Mouse (Mus musculus) mouse embryonic stem cell (cell line): Measurements from ENCODE around the gene Cep41.

Source experiments
- in situ Hi-C, 2 experiments: fragments of 300-500 bp; cut with MboI; formaldehyde crosslinking; loops; 1 replicate in 1 of 2; 3 replicates in 1 of 2; pipeline ENCODE4 v1.14.3; 2019 to 2020; ENCODE audit warnings: low sequenced_read_pairs in 2 of 2, low pct_unique_long_range_greater_than_20kb in 1 of 2, mixed read lengths in 1 of 2; ENCODE audit not compliant: unreplicated experiment in 1 of 2

The Cep41 gene

DNA sequence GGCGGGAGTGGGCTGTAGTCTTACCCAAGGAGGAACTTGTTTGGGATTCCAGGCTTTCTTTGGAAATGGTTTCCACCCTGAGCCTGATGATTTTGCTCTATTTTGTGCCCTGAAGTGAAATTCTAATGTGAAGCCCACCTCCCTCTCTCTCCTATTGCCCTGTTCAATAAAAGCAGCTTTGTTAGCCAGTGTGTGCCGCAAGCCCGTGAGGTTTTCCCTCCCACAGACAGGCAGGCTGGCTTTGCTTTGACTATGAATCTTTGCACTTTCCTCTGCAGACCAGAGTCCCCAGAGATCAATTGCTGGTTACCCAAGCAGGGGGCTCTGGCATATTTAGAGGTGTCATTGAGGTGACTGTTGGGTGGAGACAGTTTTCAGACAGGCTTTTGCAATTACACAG lies 49.1 kb downstream of the Cep41 start:
- in situ Hi-C loops = no loop called here

DNA sequence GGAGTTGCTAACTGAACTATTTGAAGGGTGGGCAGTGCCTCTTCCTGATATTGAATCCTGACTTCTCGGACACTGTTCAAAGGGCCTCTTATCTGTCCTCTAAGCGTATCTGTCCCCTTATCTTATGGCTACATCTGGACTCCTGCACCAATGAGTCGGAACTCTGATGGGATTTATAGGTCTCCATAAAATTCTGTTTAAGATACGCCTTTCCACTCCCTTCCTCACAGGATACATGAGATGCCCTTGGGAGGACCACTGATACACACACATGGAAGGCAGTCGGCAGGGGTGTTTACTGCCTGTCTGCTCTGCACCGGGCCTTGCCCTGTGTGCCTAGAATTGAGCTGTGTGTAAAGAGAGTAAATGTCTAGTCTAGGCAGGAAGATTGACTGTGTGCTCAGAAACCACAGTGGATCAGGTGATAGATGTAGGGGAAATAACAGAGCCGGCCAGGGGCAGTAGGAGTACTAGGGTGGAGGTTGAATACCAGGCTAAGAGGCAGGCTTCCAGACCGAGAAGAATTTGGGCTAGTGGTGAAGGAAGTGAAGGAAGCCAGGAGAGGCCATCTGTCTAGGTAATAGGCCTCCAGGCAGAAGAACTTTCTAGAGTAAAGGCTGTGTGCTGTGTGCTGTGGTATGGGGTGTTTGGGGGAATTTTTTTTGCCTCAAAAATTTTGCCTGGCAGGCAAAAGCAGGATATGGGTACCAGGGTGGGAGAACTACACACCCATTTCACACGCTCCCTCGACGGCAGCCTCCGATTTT lies 49.7 kb downstream of the Cep41 start:
- in situ Hi-C loops = no loop called here

DNA sequence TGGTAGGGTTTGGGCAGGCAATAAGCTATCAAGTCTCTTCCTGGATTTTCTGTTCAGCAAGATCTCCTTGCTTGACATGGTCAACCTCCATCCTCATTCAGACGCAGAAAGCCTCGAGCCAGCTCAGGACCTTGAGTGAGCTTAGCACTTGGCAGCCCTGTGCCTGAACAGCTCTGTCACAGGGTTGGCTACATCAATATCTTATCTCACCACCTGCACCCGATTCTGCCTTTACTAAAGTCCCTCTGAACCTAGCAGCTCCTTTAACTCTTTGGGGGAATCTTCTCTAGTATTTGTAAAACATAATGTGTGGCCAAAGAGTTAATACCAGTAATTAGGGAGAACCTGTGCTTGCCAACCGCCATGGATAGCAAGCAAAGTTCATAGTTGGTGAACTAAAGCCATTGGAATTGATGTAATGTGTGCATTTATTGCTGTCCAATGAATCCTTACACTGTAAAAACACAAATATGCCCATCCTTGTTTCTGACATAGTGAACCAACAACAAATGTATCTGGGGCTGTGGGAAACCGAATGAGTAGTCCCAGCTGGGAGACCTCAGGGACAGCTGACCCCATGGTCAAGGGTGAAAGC lies 54.8 kb downstream of the Cep41 start, which contains the start of gene Cpa1:
TSS of gene Cpa1 (plus strand) at position 545 of the 595 bp plus-strand sequence.
- in situ Hi-C loops = no loop called here

DNA sequence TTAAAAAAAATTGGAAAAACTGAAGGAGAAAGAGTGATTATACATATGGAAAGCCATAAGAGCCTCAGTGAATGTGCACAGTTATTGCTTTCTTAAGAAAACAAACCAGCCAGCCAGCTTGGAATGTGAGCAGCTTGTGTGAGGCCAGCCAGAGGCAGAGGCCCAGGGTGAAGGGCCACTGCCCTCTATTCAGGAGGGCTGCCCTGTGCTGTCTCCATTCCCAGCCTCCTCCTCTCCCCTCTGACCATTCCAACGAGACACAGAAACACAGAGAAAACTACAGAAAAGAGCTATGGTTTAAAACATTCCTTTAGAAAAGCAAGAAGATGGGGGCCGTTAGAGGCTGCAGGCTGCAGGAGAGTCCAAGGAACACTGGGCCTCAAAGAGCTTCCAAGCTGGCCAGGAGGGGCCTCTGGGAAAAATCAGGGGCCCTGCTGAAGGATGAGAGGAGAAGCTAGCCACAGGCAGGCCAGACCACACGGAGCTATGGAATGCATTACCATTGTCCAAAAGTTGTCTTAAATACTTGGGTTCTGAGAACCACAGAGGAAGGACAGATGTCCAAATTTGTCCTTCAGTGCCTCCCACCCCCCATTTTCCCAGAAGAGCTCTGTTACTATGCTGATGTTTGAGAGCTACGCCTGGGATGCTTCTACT lies 57.2 kb downstream of the Cep41 start:
- in situ Hi-C loops = no loop called here

DNA sequence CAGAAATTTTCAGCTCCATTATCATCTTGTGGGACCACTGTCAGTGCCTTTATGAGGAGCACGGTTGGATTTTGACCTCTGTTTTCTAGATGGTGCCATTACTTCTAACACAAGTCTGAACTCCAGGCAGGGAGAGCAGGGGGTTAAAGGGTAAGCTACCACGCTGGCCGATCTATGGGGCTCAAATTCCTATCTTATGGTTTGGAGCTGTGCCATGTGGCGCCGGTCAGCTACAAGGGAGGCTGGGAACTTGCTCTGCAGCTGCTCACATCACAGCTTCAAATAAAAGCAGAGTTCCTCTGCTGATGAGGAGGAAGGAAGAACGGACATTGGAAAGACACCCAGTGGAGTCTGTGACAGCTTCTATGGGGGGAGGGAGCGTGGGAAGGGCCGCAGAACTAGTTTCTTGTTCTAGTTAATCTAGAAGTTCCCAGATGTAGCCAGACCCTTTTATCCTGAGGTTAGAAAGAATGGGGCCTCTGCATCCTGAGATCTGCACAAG lies 58.1 kb downstream of the Cep41 start:
- in situ Hi-C loops = no loop called here

DNA sequence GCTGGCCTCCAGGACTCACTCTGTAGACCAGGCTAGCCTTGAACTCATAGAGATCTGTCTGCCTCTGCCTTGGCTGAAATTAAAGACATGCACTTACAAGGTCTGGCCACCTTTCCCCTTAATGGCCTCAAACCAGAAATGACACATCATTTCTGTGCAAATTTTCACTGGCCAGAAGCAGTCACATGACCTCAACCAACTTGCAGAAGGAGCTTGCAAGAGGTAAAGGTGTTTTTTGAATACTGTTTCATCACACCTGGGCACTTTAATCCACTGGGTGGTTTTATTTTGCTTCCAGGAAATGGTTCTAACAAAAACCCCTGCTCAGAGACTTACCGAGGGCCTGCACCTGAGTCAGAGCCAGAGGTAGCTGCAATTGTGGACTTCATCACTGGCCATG lies 63.6 kb downstream of the Cep41 start:
- in situ Hi-C loops = no loop called here

DNA sequence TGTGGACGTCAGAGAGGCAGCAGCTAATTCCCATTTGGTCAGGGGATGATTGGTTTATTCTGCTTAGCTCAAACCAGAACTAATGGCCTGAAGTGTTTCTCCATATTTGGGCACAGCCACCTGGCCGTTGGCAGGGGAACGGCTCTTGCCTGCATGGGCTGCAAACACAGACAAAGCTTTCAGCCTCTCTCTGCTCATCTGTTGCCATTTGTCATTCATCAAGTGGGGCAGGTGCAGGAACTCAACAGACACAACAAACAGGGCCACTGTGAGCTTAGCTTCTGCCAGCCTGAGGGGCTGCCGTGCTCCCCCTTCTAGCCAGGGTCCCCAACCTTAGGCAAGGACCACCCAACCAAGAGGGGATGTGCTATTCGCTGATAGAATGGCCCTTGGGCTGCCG lies 65.4 kb downstream of the Cep41 start:
- in situ Hi-C loops = no loop called here

DNA sequence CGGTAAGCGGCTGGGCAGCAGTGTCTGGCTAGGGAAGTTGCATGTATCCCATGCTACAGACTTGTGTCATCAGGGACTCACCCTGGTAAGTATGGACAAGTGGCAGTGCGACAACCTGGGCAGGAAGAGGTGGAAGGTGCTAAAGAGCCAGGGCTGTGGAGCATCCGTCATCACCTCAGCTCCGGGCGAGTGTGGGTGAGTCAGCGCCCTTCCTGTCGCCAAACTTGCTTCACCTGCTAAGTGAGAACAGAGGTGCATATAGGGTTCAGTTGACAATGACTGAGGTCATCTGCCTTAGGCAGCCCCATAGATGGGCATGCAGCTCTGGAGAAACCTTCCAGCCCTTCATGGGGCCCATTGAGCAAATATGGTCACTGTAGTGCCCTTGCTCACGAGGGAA lies 68.8 kb downstream of the Cep41 start:
- in situ Hi-C loops = no loop called here

DNA sequence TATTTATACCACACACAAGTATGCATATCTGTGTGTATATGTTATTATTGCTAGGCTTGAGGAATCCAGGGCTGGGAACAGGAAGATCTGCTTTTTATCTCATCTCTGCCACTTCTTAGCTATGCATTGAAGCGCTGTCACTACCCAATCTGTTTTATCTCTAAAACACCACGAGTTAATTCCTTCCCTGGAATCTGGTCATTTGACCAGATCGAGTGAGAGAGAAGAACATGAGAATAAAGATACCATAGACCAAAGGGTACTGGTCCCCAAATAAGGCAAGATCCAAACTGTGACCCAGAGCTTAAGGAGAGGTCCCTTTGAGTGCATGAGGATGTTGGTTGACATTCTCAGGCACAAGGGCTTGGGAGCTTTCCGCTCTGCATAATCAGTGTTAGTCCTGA lies 71.6 kb downstream of the Cep41 start:
- in situ Hi-C loops = no loop called here

DNA sequence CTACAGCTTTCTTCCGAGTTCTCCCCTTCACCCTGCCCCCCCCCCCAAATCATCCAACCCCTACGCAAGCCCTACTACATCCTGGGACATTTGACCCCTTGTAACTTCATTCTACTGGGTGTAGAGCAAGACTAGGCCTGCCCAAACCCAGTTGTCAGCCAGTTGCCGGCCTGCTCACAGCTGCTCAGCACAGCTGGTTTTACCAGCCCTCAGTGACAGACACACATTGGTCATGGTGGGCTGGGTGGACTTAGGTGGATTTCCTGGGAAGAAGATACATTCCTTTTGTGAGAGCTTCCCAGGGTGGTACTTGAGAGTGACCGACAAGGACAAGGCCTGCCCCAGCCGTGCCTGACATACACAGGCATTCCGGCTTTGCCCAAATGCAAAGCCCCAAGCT lies 72.6 kb downstream of the Cep41 start:
- in situ Hi-C loops = no loop called here

DNA sequence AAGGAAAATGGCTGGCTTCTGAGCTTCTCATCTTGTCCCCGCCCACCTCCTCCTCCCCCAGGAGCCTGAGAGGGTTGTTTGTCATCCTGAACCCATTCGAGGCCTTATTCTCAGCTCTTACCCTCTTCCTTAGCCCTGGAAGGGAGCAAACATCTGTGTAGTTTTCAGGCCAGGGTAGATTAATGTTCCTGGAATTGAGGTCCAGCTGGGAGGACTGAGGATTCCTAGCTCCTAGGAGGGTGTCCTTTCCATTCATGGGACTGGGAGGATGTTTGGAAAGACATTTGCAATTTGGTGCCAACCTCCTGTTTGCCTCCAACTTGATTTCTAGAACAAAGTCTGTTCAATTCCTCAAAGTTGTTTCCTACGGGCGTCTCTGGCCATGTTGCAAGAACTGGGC lies 73.0 kb downstream of the Cep41 start:
- in situ Hi-C loops = no loop called here

DNA sequence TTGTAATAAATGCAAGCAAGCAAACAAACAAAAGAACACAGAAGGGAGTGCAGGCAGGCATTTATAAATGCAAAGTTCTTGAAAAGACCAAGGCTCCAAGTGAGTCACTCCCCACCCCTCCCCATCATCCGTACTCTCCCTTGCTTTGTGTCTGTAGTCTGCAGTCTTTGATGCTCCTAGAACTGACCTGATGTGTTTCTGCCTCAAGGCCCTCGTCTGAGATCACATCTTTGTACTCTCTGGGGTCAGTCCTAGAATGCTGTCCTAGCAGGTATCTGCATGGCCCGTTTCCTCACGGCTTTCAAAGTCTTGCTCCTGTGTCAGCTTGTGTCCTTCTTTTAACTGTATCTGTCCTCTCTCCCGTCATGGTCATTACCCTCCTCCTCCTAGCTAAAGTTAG lies 73.9 kb downstream of the Cep41 start:
- in situ Hi-C loops = no loop called here

DNA sequence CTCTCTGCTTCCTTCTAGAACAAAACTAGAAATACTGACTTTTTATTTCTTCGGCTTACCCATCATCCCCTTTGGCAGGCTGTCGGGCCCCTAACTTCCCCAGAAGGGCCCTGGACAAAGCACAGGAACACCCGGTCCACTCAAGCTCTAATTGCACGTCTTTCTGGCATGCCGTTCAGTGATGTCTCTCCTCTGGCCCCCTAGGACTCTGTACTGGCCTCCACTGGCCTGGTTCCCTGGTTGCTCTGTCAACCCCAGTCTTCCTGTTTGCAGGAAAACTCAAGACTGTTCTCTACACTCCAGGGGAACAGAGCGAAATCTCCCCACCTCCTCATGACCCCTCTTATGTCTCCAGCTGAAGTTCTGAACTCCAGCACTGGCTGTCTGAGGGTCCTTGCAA lies 74.8 kb downstream of the Cep41 start:
- in situ Hi-C loops = no loop called here

DNA sequence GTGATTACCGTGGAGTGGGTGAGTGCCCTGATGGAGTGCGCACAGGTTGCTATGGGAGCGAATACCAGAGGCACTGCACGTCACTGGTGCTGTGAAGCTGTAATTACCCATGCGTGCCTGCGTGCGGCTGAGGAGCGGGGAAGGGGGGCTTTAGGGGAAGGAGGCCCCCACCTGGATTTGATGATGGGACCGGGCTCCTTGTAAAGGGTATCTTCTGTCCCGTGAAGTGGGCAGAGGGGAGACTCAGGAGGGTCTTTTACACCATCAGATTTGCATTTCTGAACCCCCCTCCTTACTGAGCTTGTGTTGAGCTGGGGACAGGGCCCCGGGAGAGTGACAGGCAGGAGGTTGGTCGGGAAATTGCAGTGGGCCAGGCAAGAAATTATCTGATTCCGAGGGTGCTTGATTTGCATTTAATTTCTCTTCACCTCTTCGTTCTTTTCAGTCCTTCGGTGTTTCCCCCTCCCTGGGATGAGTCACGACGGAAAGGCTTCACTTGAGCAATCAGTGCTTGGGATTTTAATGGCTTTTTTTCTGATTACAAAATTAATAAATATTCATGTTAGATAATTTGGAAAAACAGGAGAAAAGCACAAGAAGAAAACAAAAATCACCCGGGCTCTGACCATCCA lies 75.5 kb downstream of the Cep41 start:
- in situ Hi-C loops = no loop called here

DNA sequence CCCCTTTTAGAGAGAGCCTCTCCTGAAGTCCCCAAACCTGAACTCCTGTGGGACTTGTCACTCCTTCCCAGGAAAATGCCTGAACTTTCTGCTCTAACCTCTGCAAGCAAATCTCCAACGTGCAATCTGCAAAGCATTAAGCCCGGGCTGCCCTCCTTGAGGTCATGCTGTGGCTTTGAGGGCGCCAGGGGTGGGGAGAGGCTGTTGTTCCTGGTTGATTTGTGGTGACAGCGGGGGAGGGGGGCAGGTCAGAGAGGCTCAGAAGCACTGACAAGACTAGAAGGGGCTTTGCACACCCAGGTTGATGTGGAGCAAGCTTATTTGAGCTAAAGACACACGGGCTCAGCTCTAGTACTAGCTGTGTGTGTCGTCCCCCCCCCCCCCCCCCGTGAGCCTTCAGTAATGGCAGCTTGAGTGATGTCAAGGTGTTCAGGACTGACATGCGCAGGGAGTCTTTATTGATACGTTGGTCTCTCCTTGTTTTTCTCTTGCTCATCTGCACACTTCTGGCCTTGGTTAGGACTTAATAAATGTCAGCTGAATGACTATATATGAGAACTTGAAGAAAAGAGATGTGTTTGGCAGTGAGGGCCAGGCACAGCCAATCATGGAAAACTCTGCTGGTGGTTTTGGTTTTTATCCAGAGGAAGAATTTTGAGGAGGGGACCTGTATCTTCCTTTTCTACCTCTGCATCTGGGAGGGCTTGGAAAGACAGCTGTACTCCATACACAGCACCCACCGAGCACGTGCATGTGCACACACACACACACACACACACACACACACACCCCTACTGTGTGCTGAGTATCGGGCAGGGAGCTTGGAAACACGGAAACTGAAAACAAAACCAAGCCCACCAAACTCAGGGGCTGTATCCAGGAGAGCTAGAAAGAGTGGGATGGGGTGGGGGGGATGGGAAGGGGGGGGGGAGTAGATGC lies 76.3 kb downstream of the Cep41 start:
- in situ Hi-C loops = no loop called here

DNA sequence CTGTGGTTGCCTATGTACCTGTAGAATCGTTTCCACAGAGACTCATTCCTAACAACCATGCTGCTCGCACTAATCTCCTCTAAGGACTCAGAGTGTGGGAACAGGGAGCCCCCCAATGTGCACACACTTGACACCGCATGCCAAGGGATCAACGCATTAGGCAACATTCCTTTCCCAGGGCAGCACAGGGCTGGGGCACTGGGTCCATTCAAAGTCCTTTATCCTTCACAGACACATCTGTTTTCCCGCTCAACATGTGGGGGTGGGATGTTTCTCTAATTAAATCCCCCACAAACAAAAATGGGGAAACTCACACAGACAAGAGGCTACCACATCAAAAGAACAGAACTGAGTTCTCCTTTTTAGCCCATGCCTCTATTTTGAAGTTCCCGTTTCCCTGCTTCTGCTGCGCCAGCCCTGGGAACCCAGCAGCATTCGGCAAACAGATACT lies 77.0 kb downstream of the Cep41 start:
- in situ Hi-C loops = no loop called here

DNA sequence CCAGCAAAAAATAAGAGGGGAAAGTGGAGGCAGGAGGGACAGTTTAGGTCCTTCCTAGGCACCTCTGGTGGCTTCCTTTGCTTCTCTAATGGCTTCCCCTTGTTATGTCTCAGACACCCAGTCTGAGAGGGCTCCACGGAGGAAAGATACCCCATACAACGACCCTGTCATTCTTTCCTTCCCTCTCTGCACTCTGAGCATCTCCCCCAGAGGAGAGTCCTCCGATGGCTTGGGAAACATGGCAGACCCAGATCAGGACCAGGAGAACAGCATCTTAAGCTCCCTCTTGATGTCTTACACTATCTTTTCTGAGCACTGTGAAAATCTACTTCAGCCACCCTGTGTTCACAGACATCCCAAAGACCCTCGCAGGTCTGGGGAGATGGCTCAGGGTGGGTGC lies 77.8 kb downstream of the Cep41 start:
- in situ Hi-C loops = no loop called here

DNA sequence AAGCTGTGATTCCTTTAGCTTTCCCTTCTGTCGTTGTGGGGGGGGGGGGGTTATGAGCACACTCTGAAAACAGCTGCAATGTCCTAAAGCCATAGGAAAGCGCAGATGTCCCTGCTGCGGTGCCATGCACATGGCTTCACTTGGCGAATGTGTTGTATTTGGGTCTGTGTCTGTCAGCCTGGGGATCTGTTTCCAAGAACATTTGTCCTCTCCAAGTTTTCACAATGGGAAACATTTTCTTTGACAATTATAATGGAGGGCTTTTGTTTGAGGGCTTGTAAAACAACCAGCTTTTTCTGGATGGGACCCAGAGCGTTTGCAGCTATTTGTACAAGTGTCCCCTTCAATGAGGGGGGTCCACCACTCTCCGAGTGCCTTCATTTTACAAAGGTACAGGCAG lies 79.3 kb downstream of the Cep41 start:
- in situ Hi-C loops = no loop called here
